Mouse (Mus musculus) right cerebral cortex, postnatal 4 days (tissue): ENCODE measurements around the gene Dync2h1.
"Not testable (repeated sequence)": the region's sequence is repeated elsewhere in the genome, so short reads cannot be mapped to it uniquely, and the experiment has no call there.

Experiments
- DNase-seq: peaks from one replicate; pipeline ENCODE4 v3.0.0-alpha.2; 2022

Gene Dync2h1

DNA sequence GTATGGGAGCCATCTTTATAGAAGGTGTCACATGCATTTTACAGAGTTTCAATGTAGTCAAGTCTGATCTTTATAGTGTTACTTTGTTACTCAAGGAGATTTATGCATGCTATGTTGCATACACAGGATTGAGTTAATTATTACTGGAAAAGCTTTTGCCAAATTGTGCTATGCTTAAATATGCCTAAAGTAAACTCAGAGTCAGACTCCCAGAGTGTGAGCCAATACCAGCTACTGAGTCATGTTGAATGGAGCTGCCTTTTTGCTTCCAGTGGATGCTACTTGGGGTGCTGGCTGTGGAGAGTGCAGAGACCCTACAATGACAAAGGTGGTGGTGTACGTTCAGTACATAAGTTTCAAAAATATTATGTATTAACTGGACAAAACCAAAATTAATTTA lies 169.5 kb downstream of the Dync2h1 start:
- no peak for DNase-seq

DNA sequence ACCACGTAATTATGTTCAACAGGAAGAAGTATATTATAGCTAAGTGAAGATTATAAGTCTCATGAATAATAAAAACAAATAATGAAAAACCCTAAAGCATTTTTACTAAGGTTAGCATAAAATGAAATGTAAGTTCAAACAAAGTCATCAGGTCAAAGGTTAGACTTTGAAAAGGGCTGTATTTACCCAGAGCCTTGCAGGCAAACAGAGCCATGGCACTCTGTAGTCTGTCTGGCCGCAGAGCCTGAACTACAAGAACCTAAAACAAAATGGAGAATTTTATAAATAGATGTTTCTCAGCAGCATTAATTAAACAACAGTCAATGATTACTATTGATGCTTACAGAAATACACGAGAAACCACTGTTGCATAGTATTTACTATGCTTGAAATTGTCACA lies 174.5 kb downstream of the Dync2h1 start:
- DNase-seq, result no peak

DNA sequence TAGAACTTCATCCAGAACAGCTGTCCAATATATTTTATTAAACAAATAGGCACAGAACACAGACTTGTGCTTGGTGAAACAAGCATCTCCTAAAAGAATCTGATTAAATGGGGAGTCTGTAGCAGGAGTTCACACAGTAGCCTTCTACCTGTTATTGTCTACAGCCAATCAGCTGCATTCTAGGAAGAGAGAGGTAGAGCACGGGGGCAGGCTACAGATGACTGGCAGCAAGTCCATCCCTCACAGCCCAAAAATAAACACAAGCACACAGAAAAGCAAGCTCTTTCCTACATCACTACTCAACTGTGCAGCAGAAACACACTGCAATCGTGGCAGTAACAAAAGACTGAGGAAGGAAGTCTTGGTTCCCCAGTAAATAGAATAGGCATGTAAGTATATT lies 189.4 kb downstream of the Dync2h1 start:
- no peak for DNase-seq

DNA sequence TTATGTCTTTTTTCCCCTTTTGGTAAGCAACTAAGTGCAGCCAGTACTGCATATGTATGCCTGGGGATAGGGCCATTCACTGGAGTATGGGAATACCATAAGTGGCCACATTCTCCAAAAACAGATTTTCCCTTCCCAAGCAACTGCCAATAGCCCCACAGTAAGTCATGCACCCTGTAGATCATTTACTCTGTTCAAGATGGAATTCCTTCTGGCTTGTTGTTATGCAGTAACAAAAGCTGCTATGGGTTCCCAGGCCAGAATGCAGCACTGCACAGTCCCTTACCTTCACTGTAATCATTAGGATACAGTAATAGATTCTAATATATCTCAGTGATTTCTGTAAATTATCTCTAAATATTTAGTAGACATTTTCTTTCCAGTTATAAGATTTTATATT lies 190.0 kb downstream of the Dync2h1 start:
- no peak for DNase-seq

GRCm38 (mm10) chr9:6988893-6989685 lies 195.2 kb downstream of the Dync2h1 start:
- DNase-seq, result no peak

DNA sequence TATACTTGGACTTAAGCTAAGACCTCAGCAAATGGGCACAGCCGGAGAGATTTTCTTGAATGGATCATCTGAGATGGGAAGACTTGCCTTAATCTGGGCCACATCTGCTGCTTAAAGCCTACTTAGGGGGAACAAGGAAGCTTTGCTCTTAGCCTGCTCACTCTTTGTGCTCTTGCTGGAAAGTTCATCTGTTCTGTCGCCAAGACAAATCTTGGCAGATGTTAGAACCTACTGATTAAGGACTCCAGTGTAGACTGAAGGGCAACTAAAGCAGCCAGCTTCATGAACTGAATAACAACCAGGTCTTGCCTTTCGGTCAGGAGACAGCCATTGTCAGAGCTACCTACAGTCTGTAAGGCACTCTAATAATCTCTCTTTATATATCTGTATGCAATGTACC lies 198.1 kb downstream of the Dync2h1 start:
- DNase-seq, result no peak

DNA sequence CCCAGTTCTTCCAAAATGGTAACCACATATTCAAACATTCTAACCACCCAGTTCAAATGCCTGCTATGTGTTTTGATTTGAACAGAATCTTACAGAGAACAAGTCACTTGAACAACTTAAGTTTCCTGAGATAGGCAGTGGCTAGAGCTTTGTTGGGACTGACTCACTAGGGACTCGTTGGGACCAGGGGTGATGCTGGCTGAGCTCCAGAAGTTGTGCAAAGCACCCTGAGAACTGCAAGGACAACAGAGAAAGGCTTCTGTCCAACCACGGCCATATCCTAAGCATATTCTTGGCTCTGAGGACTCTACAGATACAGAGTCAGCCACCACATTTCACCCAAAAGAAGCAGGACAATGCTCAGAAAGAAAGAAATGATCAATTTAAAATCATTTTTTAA lies 215.1 kb downstream of the Dync2h1 start:
- DNase-seq, result peak; percentile 5

GRCm38 (mm10) chr9:6965006-6965405 lies 219.2 kb downstream of the Dync2h1 start:
- DNase-seq, result no peak

- DNase-seq, result no peak
Measured at GRCm38 (mm10) chr9:6958311-6958710, 225.9 kb downstream of the Dync2h1 start.

- DNase-seq, result no peak
Measured at GRCm38 (mm10) chr9:6927399-6928035, 256.7 kb downstream of the Dync2h1 start.

DNA sequence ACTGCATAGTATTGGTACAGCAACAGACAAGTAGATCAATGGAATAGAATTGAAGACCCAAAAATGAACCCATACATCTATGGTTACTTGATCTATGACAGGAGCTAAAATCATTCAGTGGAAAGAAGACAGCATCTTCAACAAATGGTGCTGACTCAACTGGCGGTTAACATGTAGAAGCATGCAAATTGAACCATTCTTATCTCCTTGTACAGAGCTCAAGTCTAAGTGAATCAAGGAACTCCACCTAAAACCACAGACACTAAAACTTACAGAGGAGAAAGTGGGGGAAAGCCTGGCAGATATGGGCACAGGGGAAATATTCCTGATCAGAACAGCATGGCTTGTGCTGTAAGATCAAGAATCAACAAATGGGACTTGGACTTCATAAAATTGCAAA lies 270.8 kb downstream of the Dync2h1 start:
- no peak for DNase-seq

DNA sequence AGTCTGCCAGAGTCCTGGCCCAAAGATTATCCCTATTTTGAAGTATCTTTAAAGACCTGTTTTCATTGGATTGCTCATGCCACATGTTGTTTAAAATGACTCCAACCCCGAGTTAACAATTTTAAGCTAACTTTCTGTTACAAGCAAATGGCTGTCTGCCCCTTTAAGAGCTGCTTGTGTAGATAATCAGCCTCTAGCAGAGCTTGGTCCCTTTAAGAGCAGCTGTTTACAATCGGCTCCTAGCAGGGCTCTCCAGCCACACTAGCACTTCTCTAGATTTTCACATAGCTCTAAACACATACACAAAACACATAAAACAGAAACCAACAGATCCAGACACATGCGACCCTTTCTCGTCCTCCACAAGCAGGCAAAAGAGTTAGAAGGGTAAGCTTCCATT lies 273.7 kb downstream of the Dync2h1 start:
- DNase-seq, result not testable (repeated sequence)

- DNase-seq, result no peak
Measured at GRCm38 (mm10) chr9:6901620-6902019, 282.6 kb downstream of the Dync2h1 start.

- DNase-seq, result no peak
Measured at GRCm38 (mm10) chr9:6891331-6891730, 292.9 kb downstream of the Dync2h1 start.

DNA sequence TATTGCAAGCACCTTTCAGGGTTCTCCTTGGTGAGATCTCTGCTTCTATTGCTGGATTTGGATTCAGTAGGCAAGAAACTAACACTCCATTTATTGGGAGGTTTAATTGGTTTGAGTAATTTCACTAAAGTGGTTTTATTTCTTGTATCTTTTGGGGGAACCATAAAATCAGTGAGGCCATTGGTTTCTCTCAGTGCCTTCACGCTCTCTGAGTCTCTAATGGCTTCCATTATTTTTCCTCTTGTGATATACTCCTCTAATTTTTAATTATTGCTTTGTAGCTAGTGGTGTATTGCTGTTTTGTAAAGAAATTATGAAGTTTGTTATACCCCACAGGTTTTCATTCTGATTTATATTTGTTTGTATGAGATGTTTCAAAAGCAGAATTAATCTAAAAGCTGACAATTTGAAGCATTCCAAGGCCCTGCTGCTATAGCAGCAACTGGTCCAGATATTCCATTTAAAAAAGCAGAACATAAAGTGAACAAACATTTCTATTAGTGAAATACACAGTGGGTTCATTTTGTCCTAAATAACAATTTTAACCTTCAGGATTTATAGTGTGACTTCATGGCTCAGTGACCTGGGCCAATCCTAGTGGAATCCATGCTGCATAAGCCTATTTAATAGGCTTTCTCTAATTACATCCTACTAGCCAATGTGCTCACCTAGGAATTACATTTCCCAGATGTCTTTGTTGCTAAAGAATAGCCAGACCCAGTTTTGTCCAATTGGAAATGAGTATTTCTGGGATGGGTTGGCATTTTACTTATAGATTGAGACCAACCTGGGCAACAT lies 302.9 kb downstream of the Dync2h1 start:
- DNase-seq, result no peak
